Mouse (Mus musculus): Measurements from ENCODE around the gene Cacna2d1.

The Cacna2d1 gene

DNA sequence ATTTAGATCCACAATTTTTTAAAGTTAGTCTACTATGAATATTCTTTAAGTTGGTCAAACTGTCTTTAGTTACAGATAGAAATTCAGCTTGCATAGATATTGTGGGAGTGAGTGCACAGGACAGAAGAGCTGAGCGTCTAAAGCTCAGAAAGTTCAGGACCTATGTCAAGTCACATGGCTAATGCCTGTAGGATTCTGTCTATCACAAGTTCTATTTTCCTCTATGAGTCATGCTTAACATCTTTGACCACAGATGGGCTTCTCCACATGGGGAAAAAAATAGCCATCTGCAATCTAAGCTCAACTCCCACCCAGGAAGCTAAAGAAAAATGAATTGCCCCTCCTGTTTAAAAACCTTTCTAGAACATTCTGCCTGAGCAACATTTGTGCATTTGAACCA is 483.5 kb downstream of the Cacna2d1 start:
- DNase-seq (ENCODE audit: low spot score), result no peak

GRCm38 (mm10) chr5:16418504-16418903 is 484.0 kb downstream of the Cacna2d1 start:
- no peak for DNase-seq (ENCODE audit: low spot score)
